Mouse (Mus musculus) retina, postnatal 7 days (tissue): ENCODE data around the gene Phospho2.
"Not testable (repeated sequence)": the region's sequence is repeated elsewhere in the genome, so short reads cannot be mapped to it uniquely, and the experiment has no call there.

Source experiments
- DNase-seq: peaks from one replicate; pipeline ENCODE4 v3.0.0-alpha.2; 2012; ENCODE audit warnings: low read depth, low spot score

Gene Phospho2

DNA sequence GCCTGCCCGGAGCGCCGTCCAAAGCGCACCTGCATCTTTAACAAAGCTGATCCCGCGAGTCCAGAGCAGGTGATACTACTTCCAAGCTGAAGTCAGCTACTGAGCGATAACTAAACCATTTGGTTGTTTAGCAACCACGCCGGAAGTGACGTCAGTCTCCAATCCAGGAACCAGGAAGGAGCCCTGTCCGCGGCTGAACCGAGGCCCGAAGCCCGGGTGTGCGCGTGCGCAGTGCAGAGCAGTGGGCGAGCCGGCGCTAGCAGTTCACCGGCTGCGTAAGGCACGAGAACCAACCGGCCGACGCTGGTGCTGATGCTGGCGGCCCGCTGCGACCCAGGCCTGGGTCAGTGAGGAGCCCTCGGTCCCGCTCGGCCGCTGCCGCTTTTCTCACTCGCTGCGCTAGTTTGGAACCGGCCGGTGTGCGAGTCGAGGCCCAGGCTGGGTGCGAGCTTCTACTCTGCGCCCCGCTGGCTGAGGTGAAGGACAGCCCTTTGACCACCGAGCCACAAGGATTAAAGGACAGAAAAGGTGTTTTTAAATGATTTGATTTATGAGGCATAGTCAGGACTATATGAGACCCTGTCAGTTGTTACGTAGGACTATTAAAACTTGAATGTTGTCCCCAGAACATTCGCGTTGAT is at the start of gene Phospho2, which contains the start of gene Ccdc173:
Phospho2 (plus strand) TSS at position 195 of the 641 bp plus-strand sequence.
Ccdc173 (minus strand) TSS at position 147 of the 641 bp plus-strand sequence.
- DNase-seq: peak; percentile 97

DNA sequence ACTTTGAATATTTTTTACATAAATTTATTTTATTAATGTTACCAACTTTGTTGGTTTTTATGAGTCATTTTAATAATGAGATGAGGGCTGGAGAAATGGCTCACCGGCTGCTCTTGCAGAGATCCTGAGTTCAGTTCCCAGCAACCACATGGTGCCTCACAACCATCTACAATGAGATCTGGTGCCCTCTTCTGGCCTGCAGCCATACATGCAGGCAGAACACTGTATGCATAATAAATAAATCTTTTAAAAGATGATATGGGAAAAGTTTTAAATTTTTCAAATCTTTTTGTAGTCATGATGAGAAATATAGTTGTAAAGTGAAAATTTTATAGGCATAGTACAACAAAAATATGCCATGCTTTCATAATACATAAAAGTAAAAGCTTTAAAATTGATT is 44.3 kb upstream of the Phospho2 start:
- no peak for DNase-seq

DNA sequence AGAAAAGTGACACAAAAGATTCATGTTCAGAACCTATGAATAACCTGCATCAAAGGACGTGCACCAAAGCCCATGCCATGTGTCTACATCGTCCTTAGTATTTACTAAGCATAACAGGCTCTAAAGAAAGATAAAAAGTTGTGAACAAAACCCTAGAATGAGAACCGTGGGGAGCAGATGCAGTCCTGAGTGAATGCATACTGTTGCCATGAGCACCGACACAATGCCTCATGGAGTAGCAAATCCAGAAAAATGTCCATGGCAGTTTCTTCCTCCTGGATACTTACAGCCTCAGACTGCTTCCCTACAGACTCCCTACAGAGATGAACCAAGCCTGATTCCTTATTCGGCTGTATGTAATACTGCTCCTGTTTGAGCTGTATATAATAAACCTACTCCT is 28.4 kb upstream of the Phospho2 start:
- no peak for DNase-seq

DNA sequence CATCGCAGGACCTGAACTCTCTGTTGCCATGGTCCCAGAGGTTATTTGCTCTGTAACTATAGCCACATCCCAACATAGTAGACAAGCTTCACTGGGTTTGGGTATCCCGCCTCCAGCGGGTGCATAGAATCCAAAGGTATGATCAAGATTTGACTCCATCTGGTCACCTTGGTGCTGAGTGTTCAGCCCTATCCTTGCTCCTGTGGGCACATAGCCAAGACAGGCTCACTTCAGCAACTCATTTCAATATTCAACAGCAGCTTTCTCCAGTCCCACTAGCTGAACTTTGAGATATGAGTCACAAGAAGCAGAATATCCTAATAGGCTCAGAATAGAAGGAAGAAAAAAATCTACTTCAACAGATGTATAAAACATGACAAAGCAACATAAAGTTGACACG is 26.1 kb upstream of the Phospho2 start:
- DNase-seq: no peak

DNA sequence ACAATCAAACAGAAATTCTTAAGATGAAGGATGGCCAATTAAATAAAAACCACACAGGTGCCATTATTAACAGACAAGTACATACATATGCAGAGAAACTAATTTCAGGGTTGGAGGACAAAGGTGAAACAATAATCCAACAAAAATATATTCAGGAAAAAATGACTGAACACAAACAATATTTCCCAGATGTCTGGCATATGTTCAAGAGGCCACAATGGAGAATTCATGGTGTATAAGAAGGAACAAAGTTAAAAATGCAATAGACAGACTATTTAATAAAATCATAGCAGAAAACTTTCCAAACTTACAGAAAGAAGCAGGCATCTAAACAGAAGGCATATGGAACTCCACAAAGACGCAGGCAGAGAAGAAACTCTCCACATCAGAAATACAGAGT is 24.7 kb upstream of the Phospho2 start:
- no peak for DNase-seq

DNA sequence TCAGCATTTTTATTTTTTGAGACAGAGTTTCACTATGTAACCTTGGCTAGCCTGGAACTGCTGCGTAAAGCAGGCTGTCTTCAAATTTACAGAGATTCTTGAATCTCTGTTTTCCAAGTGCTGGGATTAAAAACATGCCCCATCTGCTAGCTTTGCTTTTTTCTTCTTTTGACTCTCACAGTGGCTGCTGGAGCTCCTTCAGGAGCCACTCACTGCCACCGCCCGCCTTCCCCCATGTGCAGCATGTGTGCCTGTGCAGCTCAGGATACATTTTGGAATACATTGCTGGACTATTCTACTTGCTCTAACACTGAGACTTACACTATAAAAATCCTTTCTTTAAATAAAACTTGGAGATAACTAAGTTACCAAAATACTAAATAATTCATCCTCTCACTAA is 16.1 kb upstream of the Phospho2 start:
- no peak for DNase-seq

DNA sequence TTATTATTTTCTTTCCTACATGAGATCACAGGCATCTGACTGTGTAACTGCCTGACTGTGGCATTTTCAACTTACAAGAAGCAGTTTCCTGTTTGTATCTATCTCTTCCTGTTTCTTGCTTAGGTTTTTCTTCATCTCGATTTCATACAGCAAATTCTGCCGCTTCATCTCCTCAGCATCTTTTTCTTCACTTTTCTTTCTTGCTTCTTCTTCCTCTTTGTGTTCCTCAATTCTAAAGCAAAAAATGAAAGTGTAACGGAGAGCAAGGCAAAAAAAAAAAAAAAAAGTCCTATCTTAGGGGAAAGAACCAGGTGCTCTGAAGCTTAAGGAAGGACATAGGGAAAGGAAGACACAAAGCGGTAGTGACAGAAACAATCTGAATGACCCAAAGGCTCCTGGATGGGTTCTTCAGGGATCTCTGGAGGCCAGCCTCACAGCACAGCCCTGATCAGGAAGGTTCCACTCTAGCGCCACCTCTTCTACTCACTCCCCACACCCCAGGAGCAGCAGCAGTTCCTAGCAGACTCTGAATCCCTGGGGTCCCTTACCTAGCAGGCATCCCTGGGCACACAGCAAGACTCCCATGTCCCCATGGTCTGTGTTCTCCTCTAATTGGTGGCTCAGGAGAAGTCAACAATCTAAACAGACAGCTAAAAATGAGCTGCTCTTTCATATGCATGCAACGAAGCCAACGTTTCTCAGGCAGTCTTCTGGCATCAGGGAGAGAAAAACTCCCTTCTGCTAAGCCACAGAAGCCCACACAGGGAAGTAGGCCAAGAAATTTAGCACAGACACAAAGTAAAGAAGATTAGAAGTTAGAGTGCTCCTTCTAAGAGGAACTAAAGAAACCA is 11.2 kb upstream of the Phospho2 start:
- no peak for DNase-seq

DNA sequence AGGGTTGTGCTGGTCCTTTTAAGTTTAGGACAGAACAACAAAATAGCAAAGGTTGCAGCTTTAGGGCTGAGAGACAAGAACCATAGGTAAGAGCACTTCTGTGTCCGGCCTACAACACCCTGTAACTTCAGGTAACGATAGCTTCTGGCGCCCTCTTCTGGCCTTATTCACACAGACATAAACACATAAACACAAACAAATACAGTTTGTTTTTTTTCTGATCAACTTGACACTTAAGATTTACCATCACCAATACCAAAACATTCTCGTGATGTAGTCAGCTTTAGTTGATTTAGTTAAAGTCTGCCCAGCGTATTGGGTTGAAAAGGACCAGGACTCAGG is 10.6 kb upstream of the Phospho2 start:
- DNase-seq: no peak

DNA sequence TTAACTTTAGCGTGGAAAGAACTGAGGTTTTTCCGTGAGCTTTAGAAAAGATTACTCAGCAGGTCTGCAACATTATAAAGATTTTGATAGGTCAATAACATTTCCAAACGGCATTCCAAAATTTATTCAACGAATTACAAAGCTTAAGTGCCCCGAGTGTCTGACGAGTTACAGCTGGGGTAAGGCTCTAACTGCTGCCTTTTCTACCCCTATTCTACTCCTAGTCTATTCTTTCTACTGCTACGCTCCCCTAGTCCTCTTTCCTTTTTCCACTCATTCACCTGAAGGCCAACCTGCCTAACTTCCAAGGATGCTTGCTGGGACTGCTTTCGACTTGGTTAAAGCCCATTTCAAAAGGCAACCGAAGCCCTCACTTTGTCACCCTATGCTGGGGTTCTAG is 449 bp upstream of the Phospho2 start:
- no peak for DNase-seq

DNA sequence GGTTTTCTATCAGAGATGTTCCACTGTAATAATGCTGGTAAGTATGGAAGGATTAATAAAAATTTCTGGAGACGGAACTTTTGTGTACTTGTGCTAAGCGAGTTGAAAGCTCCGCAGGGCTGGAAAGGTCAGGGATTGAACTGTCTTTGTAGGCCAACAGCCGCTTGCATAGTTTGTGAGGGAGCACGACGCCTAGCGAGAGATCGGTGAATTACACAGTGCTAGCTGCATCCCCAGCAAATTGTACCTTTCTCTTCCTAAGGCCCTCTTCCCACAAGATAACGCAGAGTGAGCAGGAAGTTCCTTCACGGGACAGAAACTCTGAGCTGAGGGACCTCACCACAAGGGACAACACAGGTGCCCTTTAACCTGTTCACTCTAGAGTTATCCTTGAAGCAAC is 862 bp downstream of the Phospho2 start:
- peak; percentile 66 for DNase-seq

DNA sequence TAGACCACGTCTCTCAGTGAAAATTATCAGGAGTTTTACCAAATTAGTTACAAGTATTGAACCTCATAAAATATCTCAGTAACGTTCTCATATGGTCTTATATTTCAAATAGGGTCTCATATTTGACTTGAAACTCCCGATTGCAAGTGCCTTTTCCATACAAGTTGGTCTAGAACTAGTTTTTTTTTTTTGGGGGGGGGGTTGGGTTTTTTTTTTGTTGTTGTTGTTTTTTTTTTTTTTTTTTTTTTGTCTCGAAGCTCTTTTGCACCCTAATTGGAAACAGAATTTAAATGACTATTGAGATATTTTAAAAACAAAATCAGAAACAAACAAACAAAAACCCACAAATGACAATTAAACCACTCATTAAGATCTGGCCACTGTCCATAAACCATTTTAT is 1.3 kb downstream of the Phospho2 start:
- DNase-seq: no peak

DNA sequence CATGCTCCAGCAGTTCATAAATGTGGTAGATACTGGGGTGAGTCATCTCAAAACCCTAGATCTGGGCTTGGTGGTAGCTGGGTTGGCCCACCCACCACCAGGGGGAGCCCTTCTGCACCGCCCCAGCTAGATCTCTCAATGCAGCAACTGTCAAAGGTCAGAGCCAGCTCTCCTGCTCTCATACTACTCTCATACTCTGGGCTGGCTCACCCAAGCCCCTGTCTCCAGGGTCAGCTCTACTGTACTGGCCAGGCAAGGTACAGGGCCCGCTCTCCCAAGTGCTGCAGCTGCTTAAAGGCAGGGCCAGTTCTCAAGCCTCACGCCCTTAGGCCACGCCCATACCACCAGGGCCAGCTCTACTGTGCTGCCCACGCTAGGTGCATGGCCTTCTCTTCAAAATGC is 13.5 kb downstream of the Phospho2 start:
- no peak for DNase-seq

DNA sequence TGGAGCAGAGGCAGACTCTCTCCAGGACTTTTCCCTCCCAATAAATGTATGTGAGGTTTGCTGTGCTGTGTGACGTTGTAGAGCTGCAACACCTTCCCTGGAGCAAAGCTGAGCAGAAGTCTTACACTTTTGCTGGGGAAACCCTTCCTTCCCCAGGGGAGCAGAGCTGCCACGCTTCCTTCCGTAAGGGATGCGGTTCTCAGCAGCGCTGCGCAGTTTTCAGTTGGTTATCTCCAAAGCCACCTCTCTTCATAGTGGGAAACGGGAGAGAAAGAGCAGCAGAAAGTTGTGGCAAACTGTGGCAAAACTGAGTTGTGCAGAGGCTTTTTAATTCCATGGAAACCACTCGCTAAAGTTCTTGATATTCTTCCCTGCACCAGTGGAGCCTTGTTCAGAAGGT is 14.3 kb downstream of the Phospho2 start:
- no peak for DNase-seq

DNA sequence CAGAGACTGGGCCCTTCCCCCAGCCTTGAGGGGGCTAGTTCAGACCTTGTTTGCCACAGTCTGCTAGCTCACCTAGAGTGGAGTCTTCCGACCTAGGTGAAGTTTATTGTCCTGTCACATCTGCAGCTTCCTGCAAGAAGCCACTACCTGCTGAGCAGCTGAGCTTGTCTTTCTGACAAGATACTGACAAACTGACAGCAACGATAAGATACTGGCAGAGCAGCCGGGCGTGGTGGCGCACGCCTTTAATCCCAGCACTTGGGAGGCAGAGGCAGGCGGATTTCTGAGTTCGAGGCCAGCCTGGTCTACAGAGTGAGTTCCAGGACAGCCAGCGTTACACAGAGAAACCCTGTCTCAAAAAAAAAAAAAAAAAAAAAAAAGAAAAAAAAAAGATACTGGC is 15.2 kb downstream of the Phospho2 start:
- DNase-seq: not testable (repeated sequence)

DNA sequence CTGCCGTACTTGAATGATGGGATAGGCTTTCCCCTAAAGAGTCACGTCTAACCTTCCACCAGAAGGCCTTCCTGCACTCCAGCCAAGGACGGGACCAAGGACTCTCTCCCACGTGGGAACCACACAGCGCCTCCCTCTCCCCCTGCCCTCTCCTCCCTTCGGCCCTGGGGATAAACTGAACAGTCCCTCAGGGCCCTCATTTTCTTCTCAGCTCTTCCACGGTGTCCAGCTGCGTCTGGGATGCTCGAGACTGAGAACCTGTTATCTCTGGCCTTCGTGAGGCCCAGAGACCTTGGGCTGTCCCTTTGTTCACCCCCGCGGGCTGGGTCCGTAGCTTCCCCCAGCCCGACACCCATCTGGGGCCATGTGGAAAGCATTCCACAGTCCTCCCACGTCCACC is 20.7 kb downstream of the Phospho2 start:
- DNase-seq: no peak

DNA sequence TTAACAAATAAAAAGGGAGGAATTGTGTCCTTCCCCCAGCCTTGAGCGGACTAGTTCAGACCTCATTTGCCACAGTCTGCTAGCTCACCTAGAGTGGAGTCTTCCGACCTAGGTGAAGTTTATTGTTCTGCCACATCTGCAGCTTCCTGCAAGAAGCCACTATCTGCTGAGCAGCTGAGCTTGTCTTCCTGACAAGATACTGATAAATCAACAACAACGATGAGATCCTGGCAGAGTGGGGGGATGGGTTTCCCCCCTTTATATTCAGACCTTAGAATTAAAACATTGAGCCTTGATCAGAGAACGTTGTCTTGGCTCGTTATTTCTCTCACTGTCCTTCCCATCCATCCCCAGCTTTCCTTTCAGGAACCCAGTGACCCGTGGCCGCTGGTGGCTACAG is 21.9 kb downstream of the Phospho2 start:
- not testable (repeated sequence) for DNase-seq

DNA sequence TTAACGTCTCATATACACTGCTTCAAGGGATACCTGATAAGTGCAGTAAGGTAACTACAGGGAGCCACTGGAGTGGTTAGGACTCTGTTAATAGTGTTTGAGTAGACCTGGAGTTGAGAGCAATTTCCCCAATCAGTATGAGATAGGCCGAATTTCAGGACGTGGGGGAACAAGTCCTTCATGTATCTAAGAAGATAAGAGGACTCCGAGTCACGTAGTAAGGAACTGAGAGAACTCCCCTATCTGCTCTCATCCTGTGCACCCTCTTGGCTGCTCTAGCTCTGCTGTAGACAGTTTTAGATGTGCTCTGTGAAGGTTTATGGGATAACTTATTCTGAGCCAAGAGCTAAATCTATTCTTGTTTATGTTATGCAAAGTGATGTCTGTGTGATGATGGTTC is 27.2 kb downstream of the Phospho2 start:
- no peak for DNase-seq

DNA sequence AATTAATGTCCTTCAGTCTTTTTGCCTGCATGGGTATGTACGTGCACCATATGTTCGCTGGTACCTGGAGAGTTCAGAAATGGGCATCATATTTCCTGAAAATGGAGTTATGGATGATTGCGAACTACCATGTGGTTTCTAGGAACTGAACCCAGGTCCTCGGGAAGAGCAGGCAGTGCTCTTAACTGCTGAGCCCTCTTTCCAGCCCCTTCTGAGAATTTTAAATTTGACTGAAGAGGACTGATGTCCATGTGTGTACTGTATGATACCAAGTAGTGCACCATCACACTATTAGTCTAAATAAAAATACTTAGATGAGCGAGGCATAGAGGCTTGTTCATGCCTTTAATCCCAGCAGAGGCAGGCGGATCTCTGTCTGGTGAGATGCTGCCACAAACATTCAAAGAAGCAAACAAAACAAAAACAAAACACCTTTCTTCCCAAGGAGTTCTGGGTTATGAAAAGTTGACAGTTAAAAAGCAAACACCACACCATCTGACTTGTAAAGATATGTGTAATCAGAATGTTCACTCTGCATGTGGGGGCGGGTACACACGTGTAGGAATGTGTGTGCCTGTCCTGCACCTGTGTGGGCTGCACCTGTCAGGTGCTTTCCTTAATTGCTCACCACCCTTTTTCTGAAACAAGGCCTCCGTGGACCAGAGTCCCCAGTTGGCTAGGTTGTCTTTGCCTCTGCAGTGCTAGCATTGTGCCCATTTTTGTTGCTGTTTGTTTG is 29.1 kb downstream of the Phospho2 start:
- no peak for DNase-seq

DNA sequence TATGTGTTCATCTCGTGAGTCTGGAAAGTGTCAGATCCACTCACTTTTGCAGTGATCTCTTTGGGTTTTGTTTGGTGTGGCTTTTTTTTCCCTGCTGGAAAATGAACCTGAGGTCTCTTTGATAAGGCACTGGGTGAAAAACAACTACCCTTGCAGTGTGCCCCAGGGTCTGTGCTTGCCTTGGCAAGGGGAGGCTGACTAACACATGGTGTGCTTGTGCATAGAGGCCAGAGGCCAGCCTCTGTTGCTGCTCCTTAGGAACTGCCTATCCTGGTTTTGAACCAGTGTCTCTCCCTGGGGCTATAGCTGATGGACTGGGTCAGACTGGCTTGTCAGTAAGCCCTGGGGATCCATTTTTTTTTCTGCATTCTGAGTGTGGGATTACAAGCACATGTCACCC is 30.8 kb downstream of the Phospho2 start:
- DNase-seq: no peak

DNA sequence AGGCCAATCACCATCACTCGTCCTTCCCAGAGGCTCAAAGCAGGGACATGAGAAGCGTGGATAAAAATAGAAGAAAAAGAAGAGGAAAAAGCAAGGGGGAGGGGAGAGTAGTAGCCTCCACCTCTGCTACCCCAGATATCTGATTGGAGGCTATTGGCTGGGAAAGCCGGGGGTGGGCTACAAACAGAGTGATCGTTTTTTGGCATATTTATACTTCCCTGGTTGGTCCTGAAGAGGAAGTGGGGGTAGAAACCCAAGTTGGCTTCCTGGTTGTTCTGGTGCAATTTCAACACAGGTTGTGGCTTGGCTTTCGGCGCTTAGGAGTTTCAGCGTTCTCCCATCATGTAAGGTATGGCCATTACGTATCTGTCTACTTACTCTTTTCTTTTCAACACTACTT is 32.3 kb downstream of the Phospho2 start, which contains the start of gene Klhl23:
Klhl23 (plus strand) TSS at position 234 of the 400 bp plus-strand sequence.
- DNase-seq: no peak

DNA sequence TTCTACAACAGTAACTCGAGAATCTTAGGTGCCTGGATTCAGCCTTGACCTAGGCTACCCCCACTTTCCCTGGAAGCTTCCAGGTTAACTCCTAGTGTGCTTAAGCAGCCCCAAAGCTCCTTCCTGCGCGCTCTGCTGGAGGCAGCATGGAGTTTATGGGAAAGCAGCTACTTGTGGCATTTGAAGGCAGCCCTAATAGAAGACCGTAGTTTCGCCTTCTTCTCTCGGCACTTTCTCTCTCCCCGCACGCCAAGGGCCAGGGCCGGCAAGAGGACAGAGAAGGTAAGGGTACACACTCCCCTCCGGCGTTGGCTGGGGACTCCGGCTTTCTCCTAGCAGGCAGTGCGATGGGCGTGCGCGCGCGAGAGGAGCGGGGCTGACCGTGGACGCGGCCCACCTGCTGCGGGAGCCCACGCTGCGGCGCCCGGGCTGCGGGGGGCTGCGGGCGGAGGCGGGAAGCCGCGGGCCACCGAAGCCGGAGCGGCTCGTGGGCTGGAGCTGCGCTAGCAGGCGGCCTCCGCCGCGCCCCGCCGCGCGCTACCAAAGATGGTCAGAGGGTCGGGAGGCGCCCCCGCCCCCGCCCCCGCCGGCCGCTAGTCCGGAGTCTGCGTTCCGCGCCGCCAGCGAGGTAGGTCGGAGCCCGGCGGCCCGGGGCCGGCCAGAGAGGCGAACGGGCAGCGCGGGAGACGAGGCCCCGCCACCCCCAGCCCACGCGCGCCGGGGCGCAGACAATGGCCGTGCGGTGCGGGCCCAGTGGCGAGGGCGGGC is 33.1 kb downstream of the Phospho2 start:
- DNase-seq: peak; percentile 30
